Mouse (Mus musculus): ENCODE results near the gene Nfe2. TPM values are rescaled to one million over a fixed set of nuclear protein-coding genes. Genes with fewer than 3 reads are reported as not detected.

The Nfe2 gene
- polyA plus RNA-seq, 1 experiment from 2014 or later: 0.89 TPM

DNA sequence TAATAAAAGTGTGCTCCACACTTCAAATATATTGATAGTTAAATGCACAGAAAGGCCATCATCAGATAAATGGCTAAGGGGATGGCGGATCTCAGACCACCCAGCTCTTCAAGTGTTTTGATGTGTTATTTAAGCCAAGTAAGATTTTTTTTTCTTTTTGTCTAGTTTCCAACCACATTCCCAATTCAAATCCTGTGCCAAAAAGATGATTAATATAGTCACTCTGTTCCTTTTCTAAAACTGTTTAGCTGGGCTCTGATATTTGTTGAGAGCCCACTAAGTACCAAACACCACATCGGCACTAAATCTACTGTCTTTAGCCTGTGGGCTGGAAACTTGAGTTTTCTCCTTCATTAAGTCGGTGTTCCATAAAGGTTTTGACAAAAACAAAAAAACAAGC is 31.2 kb downstream of the Nfe2 start:
- ATAC-seq (ENCODE audit: low FRiP score, low read depth): no peak
- H3K9ac ChIP-seq: no peak overlapping the region
- H3K9me3 ChIP-seq: no peaks in the 10 kb centered on the region
- H3K36me3 ChIP-seq: no peaks in the 10 kb centered on the region
- no peak overlapping the region for H3K4me3 ChIP-seq
- H3K4me1 ChIP-seq (replicated peaks): no peaks in the 10 kb centered on the region
- H3K27me3 ChIP-seq: no peaks in the 10 kb centered on the region
- no peak overlapping the region for H3K4me2 ChIP-seq
- WGBS: 74% methylated on average over 3 of the region's 3 CpGs
- H3K27ac ChIP-seq (replicated peaks): no peak overlapping the region

DNA sequence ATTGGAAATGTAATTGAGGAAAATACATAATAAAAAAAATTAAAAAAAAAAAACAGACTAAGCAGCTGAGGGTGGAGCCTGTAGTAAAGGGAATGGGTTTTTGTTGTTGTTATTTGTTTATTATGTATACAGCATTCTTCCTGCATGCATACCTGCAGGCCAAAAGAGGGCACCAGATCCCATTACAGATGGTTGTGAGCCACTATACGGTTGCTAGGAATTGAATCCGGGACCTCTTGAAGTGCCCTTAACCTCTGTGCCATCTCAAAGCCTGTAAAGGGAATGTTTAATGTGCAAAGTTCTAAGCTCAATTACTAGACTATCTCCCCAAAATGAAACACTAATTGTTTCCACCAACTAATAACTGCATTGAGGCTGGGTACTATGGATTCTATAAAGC is 34.0 kb downstream of the Nfe2 start:
- Histone ChIP-seq H3K4me2 (no peak overlapping the region), H3K36me3 (no peaks in the 10 kb centered on the region), H3K9ac (no peak overlapping the region), H3K4me3 (no peak overlapping the region), H3K27me3 (no peaks in the 10 kb centered on the region), H3K27ac (replicated peaks) (no peak overlapping the region), H3K9me3 (no peaks in the 10 kb centered on the region), H3K4me1 (replicated peaks) (no peaks in the 10 kb centered on the region)
- no peak for ATAC-seq (ENCODE audit: low FRiP score, low read depth)
- WGBS: 83% methylated on average over 2 of the region's 2 CpGs

DNA sequence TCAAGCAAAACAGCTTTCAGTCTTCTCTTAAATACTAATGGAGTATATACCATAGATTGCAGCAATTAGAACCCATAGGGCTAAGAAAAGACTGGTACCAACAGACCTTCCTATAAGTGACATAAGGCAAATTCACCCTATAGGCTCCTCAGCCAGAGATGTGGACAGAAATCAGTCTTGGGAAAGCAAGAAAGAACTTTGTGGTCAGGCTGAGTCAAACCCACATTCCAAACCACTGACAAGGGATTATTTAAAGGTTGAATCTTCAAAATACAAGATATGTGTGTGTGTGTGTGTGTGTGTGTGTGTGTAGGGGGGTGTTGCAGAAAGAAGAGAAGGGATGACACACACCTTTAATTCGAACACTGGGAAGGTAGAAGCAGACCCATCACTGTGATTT is 36.8 kb downstream of the Nfe2 start:
- Histone ChIP-seq H3K4me1 (replicated peaks) (0 out of 2 replicates have a peak, but pooled peaks cover 3% of the 10 kb centered on the region), H3K9ac (no peak overlapping the region), H3K4me3 (no peak overlapping the region), H3K36me3 (no peaks in the 10 kb centered on the region), H3K9me3 (no peaks in the 10 kb centered on the region), H3K4me2 (no peak overlapping the region), H3K27ac (replicated peaks) (no peak overlapping the region), H3K27me3 (no peaks in the 10 kb centered on the region)
- WGBS: 88% methylated on average over 1 of the region's 1 CpGs
- no peak for ATAC-seq (ENCODE audit: low FRiP score, low read depth)

DNA sequence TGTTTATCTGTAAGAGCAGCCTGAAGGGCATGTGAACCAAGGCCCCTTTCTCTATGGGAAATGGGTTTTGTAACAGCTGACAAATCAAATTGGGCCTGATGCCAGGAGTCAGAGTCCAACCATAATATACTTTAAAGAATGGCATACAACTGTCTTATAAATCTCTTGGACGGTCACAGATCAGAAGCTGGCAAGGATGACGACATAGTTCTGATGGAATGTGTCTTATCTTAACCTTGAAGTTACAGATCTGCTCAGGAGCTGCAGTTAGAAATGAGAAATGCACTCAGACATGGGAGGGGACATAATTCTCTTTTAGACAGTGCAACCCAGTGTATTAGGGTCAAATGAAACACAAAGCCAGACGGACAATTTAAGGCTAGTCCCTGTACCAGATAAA is 37.4 kb downstream of the Nfe2 start:
- no peaks in the 10 kb centered on the region for H3K36me3 ChIP-seq
- no peak overlapping the region for H3K4me3 ChIP-seq
- no peak overlapping the region for H3K9ac ChIP-seq
- H3K4me1 ChIP-seq (replicated peaks): peaks cover 8% of the 10 kb centered on the region
- no peak overlapping the region for H3K27ac ChIP-seq (replicated peaks)
- no peak overlapping the region for H3K4me2 ChIP-seq
- ATAC-seq (ENCODE audit: low FRiP score, low read depth): no peak
- no peaks in the 10 kb centered on the region for H3K27me3 ChIP-seq
- H3K9me3 ChIP-seq: no peaks in the 10 kb centered on the region
- 42% methylated on average over 3 of the region's 3 CpGs for WGBS

DNA sequence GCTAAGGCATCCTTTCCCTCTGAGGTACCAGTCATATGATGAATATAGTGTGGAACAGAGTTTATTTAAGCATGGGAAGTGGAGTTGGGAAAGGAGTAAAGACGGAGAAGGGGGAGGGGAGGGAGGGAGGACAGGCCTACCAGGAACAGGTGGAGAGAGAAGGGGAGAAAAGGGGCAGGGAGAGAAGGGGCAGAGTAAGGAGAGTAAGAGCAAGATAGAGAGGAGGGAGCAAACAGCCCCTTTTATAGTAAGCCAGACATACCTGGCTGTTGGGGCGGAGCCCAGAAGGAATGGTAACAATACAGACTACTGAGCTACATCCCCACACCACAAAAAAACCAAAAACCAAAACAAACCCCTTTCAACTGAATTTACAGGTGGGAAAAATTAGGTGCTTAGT is 42.2 kb downstream of the Nfe2 start:
- Histone ChIP-seq H3K9ac (no peak overlapping the region), H3K27ac (replicated peaks) (peak overlapping the region; percentile 91), H3K27me3 (no peaks in the 10 kb centered on the region), H3K36me3 (peaks cover 18% of the 10 kb centered on the region), H3K4me2 (peak overlapping the region; percentile 64), H3K9me3 (no peaks in the 10 kb centered on the region), H3K4me3 (0 out of 2 replicates have a peak overlapping the region, but pooled peaks have one; percentile 49), H3K4me1 (replicated peaks) (peaks cover 44% of the 10 kb centered on the region)
- ATAC-seq (ENCODE audit: low FRiP score, low read depth): no peak
- 25% methylated on average over 2 of the region's 2 CpGs for WGBS

DNA sequence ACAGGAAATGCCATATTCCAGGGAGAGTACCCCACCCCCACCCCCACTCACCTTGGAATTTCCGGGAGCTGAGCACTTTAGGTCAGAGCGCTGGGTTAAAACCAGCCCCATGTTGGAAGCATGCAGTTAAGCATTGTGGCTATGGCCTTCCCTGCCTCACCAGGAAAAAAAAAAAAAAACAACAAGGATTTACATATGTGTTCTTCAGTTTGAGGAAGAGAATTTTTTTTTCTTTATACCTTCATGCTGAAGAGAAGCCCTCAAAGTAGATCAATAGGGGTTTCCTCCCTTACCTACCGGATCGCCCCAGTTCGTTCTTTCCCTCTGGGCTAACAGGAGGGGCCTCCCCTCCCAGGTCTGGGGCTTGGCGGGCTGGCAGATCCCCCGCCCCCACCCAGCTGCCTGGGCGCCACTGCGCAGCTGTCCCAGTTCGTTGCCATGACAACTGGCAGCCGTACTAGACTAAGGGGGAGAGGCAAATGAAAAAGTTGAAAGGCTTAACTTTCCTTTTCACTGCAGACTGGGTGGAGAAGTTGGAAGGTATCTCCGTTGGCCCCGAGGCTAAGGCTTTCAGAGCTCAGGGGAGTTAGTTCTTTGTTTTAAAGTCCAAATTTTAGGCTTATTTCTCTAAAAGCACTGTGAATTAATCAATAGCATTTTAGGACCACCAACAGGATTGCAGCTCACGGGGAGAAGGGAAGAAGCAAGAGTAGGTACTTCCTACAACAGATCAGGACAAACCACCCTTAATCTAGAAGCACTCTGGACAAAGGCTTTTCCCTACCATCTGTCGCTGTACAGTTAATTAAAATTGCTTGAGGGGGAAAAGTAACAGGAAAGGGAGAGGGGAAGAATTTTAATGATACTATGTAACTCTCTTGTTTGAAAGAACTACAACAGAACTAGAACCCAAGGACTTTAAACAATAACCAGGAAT is 43.0 kb downstream of the Nfe2 start:
- WGBS: under 1% methylated on average over 15 of the region's 15 CpGs
- peak overlapping the region; percentile 49 for H3K4me3 ChIP-seq
- H3K4me2 ChIP-seq: peak overlapping the region; percentile 64
- ATAC-seq (ENCODE audit: low FRiP score, low read depth): peak; percentile 95
- H3K9ac ChIP-seq: peak overlapping the region; percentile 49
- no peaks in the 10 kb centered on the region for H3K27me3 ChIP-seq
- peaks cover 44% of the 10 kb centered on the region for H3K4me1 ChIP-seq (replicated peaks)
- H3K9me3 ChIP-seq: no peaks in the 10 kb centered on the region
- H3K27ac ChIP-seq (replicated peaks): peak overlapping the region; percentile 91
- peaks cover 18% of the 10 kb centered on the region for H3K36me3 ChIP-seq

DNA sequence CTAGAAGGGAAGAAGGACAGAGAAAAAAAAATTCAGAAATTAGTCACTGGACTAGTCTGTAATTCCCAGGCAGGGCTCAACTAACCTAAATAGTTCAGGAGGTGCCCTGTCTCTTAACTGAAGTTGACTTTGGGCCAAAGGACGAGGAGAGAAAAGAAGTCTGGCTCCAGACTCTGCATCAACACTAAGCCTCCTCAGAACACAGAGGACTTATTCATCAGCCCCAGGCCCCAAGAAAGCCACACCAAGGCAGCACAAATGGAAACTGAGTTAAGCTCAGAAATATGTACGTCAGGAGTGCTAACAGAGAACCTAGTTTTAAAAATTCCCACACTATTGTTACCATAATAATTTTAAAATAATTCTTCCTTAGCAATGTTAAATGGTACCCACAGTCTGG is 44.1 kb downstream of the Nfe2 start:
- Histone ChIP-seq H3K4me3 (peak overlapping the region; percentile 27), H3K27ac (replicated peaks) (peak overlapping the region; percentile 73), H3K4me2 (peak overlapping the region; percentile 51), H3K9ac (peak overlapping the region; percentile 36; the same call in 1 of the 2 replicates), H3K9me3 (no peaks in the 10 kb centered on the region), H3K4me1 (replicated peaks) (peaks cover 44% of the 10 kb centered on the region), H3K27me3 (no peaks in the 10 kb centered on the region), H3K36me3 (peaks cover 18% of the 10 kb centered on the region)
- ATAC-seq (ENCODE audit: low FRiP score, low read depth): no peak
- 16% methylated on average over 2 of the region's 2 CpGs for WGBS

DNA sequence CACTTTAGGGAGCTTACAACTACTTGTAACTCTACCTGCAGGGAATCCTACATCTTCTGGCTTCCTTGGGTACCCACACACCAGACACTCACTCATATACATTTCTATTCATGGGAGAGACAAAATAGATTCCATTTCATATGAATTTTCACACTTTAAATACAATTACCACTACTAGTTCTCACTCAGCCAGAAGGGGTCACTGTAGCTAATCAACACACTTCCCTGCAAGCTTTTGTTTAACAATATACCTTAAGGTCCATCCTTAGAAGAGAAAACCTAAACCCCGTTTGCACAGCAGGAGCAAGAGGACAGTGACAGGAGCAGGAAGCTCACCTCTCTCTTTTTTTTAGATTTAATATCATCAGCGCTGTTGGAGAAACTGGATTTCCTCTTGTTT is 53.0 kb downstream of the Nfe2 start:
- Histone ChIP-seq H3K27me3 (no peaks in the 10 kb centered on the region), H3K9me3 (no peaks in the 10 kb centered on the region), H3K4me2 (no peak overlapping the region), H3K36me3 (peaks cover 44% of the 10 kb centered on the region), H3K9ac (no peak overlapping the region), H3K27ac (replicated peaks) (no peak overlapping the region), H3K4me1 (replicated peaks) (peaks cover 11% of the 10 kb centered on the region), H3K4me3 (no peak overlapping the region)
- ATAC-seq (ENCODE audit: low FRiP score, low read depth): no peak
- 59% methylated on average over 2 of the region's 2 CpGs for WGBS

DNA sequence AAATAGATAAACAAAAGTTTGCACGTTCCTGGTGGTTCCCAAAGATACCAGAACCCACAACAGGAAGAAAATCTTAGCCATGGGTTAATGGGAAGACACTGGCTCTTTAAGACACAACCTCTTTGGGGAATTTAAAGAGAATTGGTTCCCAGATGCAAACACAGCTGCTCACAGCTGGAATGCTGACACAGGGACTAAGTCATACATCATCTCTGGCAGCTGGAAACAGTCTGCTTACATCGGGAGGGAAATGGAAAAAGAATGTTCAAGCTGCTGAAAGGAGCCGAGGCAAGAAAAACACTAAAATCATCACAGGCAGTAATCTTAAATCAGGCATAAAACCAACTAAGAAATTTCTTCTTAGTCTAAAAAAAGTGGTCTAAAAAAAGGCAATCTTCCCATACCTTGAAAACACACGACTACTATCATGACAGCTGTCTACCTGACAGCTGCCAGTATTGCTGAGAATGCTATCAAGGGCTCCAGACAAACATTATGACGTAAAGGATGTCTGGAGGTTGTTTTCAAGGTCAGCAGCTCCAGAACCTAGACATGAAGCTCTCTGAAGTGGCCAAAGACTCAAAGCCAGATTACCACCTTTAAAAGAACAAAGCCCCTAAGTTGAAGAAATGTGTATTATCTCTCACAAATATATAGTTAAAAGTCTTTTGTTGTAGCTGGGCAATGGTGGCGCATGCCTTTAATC is 56.0 kb downstream of the Nfe2 start:
- Histone ChIP-seq H3K9me3 (no peaks in the 10 kb centered on the region), H3K4me1 (replicated peaks) (peaks cover 11% of the 10 kb centered on the region), H3K4me2 (no peak overlapping the region), H3K9ac (no peak overlapping the region), H3K27me3 (no peaks in the 10 kb centered on the region), H3K36me3 (peaks cover 56% of the 10 kb centered on the region), H3K4me3 (no peak overlapping the region), H3K27ac (replicated peaks) (peak overlapping the region; percentile 77)
- WGBS: 49% methylated on average over 6 of the region's 6 CpGs
- ATAC-seq (ENCODE audit: low FRiP score, low read depth): no peak

MicroRNAs within 50 kb of the gene (microRNA counts, 519-probe panel; counts per million panel counts)
- 3,510 counts per million, percentile 72 among the panel's probes with 10 or more counts for microRNA mmu-miR-148b

Small RNA genes lying within 50 kb of the gene (microRNA-seq; reads per million reads assigned to microRNA genes)
- 153 reads per million, percentile 57 among the genes with 10 or more reads in this experiment for gene Mir148b

Other genes starting within 250 kb of the Nfe2 start
- gene Hoxc4, start 239.5 kb downstream of the Nfe2 start, polyA plus RNA-seq (2015; fragmentation: Nextera tagmentation; extraction: Ambion mirVana): 56.8 and 63.8 TPM in 2 replicates
- 26.9 and 31.1 TPM in 2 replicates for gene Smug1, start 91.3 kb downstream of the Nfe2 start, polyA plus RNA-seq (2015; fragmentation: Nextera tagmentation; extraction: Ambion mirVana)
- 127 and 137 TPM in 2 replicates for gene Cbx5, start 18.6 kb downstream of the Nfe2 start, polyA plus RNA-seq (2015; fragmentation: Nextera tagmentation; extraction: Ambion mirVana)
- gene Hnrnpa1, start 18.0 kb downstream of the Nfe2 start, polyA plus RNA-seq (2015; fragmentation: Nextera tagmentation; extraction: Ambion mirVana): 629 and 665 TPM in 2 replicates
- gene Copz1, start 14.3 kb upstream of the Nfe2 start, polyA plus RNA-seq (2015; fragmentation: Nextera tagmentation; extraction: Ambion mirVana): 200 and 208 TPM in 2 replicates
- gene Gpr84, start 52.2 kb upstream of the Nfe2 start, polyA plus RNA-seq (2015; fragmentation: Nextera tagmentation; extraction: Ambion mirVana): 0.41 and 0.44 TPM in 2 replicates
- 22.6 and 26.6 TPM in 2 replicates for gene Zfp385a, start 81.7 kb upstream of the Nfe2 start, polyA plus RNA-seq (2015; fragmentation: Nextera tagmentation; extraction: Ambion mirVana)
- 7.4 and 7.9 TPM in 2 replicates for gene Itga5, start 108.4 kb upstream of the Nfe2 start, polyA plus RNA-seq (2015; fragmentation: Nextera tagmentation; extraction: Ambion mirVana)
- gene Gtsf1, start 172.1 kb upstream of the Nfe2 start, polyA plus RNA-seq (2015; fragmentation: Nextera tagmentation; extraction: Ambion mirVana): not detected in 2 replicates
- 0.30 and 0.64 TPM in 2 replicates for gene Gtsf2, start 190.1 kb upstream of the Nfe2 start, polyA plus RNA-seq (2015; fragmentation: Nextera tagmentation; extraction: Ambion mirVana)
- gene Nckap1l, start 195.4 kb upstream of the Nfe2 start, polyA plus RNA-seq (2015; fragmentation: Nextera tagmentation; extraction: Ambion mirVana): 1.9 and 2.0 TPM in 2 replicates
- gene Pde1b, start 244.6 kb upstream of the Nfe2 start, polyA plus RNA-seq (2015; fragmentation: Nextera tagmentation; extraction: Ambion mirVana): 79.4 and 94.9 TPM in 2 replicates